Comparison of ENCODE assay signal across 16 mouse cellular contexts in the genomic region with DNA sequence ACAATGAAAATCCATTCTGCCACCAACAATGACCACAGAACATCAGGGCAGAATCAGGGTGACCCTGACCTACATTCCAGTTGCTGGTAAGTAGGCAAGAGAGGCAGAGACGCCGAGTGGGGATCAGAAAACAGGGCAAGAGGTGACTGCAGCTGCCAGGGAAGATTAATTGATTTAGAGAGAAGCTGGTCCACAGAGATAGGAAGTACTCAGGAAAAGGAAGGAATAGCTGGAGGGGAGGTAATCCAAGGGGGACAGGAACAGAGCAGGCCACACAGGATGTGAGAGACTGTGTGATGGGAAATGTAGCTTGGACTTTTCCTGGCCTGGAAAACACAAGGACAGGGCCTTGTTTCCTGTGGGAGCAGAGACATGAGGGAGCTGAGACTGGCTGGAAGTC. TPM values are rescaled to one million over a fixed set of nuclear protein-coding genes. Genes with fewer than 3 reads are reported as not detected.
A peak's percentile ranks its signal among the peaks of the same experiment; 100 is the strongest.
DNase-seq lines count a peak whose midpoint lies in the region; ATAC-seq lines count a peak whose summit lies in the region.
"Had no signal": no experiment of that assay in that cellular context is flagged by ENCODE, and none has a peak within 500 bp of the region (broad histone marks: within the 10 kb centered on the region; RNA-seq: fewer than 3 reads in every experiment).

No protein-coding gene starts in this region.

- WGBS in liver, embryonic 15.5 days (ENCODE audit: insufficient replicate concordance) = 37% methylated on average over 2 of the region's 2 CpGs
- 44% methylated on average over 2 of the region's 2 CpGs for WGBS in liver, embryonic 11.5 days
- 45% methylated on average over 2 of the region's 2 CpGs for WGBS in heart, embryonic 14.5 days
- 32% methylated on average over 2 of the region's 2 CpGs for WGBS in lung, embryonic 16.5 days

- H3K27ac ChIP-seq in liver, embryonic 15.5 days (replicated peaks) = no peak overlapping the region
- H3K27ac ChIP-seq in liver, embryonic 11.5 days (ENCODE audit: low read depth, low read length) = no peak overlapping the region
- peak overlapping the region; percentile 29 to 48; a peak in 2 of 4 replicates for H3K27ac ChIP-seq in heart, embryonic 14.5 days (replicated peaks in 1 of 2; ENCODE audit: control insufficient read depth in 1 of 2, insufficient read depth in 1 of 2, low read depth in 2 of 2, low read length in 2 of 2)
- H3K27ac ChIP-seq in lung, embryonic 16.5 days (ENCODE audit: low read length) = no peak overlapping the region
- H3K27ac ChIP-seq: hindbrain, embryonic 12.5 days; left cerebral cortex, adult 2 months; limb, embryonic 15.5 days; midbrain, embryonic 12.5 days; neural tube, embryonic 12.5 days had no signal

- no peaks in the 10 kb centered on the region for H3K9me3 ChIP-seq in liver, embryonic 15.5 days (replicated peaks)
- no peaks in the 10 kb centered on the region for H3K9me3 ChIP-seq in liver, embryonic 11.5 days (ENCODE audit: control insufficient read depth, low read length)
- H3K9me3 ChIP-seq in heart, embryonic 14.5 days (ENCODE audit: control insufficient read depth, low read length) = no peaks in the 10 kb centered on the region
- no peaks in the 10 kb centered on the region for H3K9me3 ChIP-seq in lung, embryonic 16.5 days (ENCODE audit: control insufficient read depth, low read length)
- H3K9me3 ChIP-seq: hindbrain, embryonic 12.5 days; limb, embryonic 15.5 days; midbrain, embryonic 12.5 days; neural tube, embryonic 12.5 days had no signal

- peak; percentile 60; the same call in 1 of the 2 replicates for ATAC-seq in liver, embryonic 15.5 days (ENCODE audit: insufficient read depth)
- ATAC-seq in liver, embryonic 11.5 days (replicated peaks; ENCODE audit: low FRiP score) = no peak
- ATAC-seq in heart, embryonic 14.5 days (ENCODE audit: insufficient number of reproducible peaks, insufficient read depth, low FRiP score, low read depth) = 0 out of 2 replicates have a peak, but pooled peaks have one; percentile 11
- peak; percentile 82 for ATAC-seq in lung, embryonic 16.5 days (ENCODE audit: low read depth)
- ATAC-seq in erythroid progenitor cell, adult 5-6 weeks (replicated peaks; ENCODE audit: low FRiP score, poor library complexity, severe bottlenecking) = no peak

- H3K36me3 ChIP-seq in liver, embryonic 15.5 days (replicated peaks) = no peaks in the 10 kb centered on the region
- no peaks in the 10 kb centered on the region for H3K36me3 ChIP-seq in liver, embryonic 11.5 days (ENCODE audit: control insufficient read depth, insufficient read depth, low read length)
- H3K36me3 ChIP-seq in heart, embryonic 14.5 days (ENCODE audit: control insufficient read depth, insufficient read depth, low read length) = no peaks in the 10 kb centered on the region
- H3K36me3 ChIP-seq in lung, embryonic 16.5 days (ENCODE audit: control insufficient read depth, insufficient read depth, low read length) = no peaks in the 10 kb centered on the region
- H3K36me3 ChIP-seq: hindbrain, embryonic 12.5 days; limb, embryonic 15.5 days; midbrain, embryonic 12.5 days; neural tube, embryonic 12.5 days had no signal

- no peak overlapping the region for H3K9ac ChIP-seq in liver, embryonic 15.5 days
- H3K9ac ChIP-seq in liver, embryonic 11.5 days (ENCODE audit: low read depth, low read length) = no peak overlapping the region
- no peak overlapping the region for H3K9ac ChIP-seq in heart, embryonic 14.5 days (ENCODE audit: low read length)
- H3K9ac ChIP-seq in lung, embryonic 16.5 days (ENCODE audit: low read length) = no peak overlapping the region
- H3K9ac ChIP-seq: hindbrain, embryonic 12.5 days; limb, embryonic 15.5 days; midbrain, embryonic 12.5 days; neural tube, embryonic 12.5 days had no signal

- H3K4me3 ChIP-seq in liver, embryonic 15.5 days (replicated peaks) = no peak overlapping the region
- no peak overlapping the region for H3K4me3 ChIP-seq in liver, embryonic 11.5 days (ENCODE audit: low read depth, low read length)
- no peak overlapping the region for H3K4me3 ChIP-seq in heart, embryonic 14.5 days (ENCODE audit: control insufficient read depth in 1 of 2, insufficient read depth in 1 of 2, low read depth in 1 of 2, low read length in 2 of 2)
- no peak overlapping the region for H3K4me3 ChIP-seq in lung, embryonic 16.5 days (ENCODE audit: low read length)
- H3K4me3 ChIP-seq: erythroblast, embryonic 14.5 days; hindbrain, embryonic 12.5 days; left cerebral cortex, adult 2 months; limb, embryonic 15.5 days; midbrain, embryonic 12.5 days; neural tube, embryonic 12.5 days had no signal

- H3K27me3 ChIP-seq in liver, embryonic 15.5 days = no peaks in the 10 kb centered on the region; the same call in 1 of the 2 replicates
- H3K27me3 ChIP-seq in liver, embryonic 11.5 days (replicated peaks; ENCODE audit: control insufficient read depth, insufficient read depth, low read length) = no peaks in the 10 kb centered on the region
- no peaks in the 10 kb centered on the region for H3K27me3 ChIP-seq in heart, embryonic 14.5 days (ENCODE audit: control insufficient read depth, insufficient read depth, low read length)
- no peaks in the 10 kb centered on the region for H3K27me3 ChIP-seq in lung, embryonic 16.5 days (ENCODE audit: control insufficient read depth, insufficient read depth, low read depth, low read length)
- H3K27me3 ChIP-seq: hindbrain, embryonic 12.5 days; limb, embryonic 15.5 days; midbrain, embryonic 12.5 days; neural tube, embryonic 12.5 days had no signal

- no peak overlapping the region for H3K4me2 ChIP-seq in liver, embryonic 15.5 days
- H3K4me2 ChIP-seq in liver, embryonic 11.5 days = no peak overlapping the region
- no peak overlapping the region for H3K4me2 ChIP-seq in heart, embryonic 14.5 days (ENCODE audit: low read length)
- no peak overlapping the region for H3K4me2 ChIP-seq in lung, embryonic 16.5 days (ENCODE audit: low read depth, low read length)
- H3K4me2 ChIP-seq: hindbrain, embryonic 12.5 days; limb, embryonic 15.5 days; midbrain, embryonic 12.5 days; neural tube, embryonic 12.5 days had no signal

- 0 out of 2 replicates have a peak, but pooled peaks cover 6% of the 10 kb centered on the region for H3K4me1 ChIP-seq in liver, embryonic 15.5 days (replicated peaks)
- H3K4me1 ChIP-seq in liver, embryonic 11.5 days (replicated peaks; ENCODE audit: control insufficient read depth, insufficient read depth, low read length) = no peaks in the 10 kb centered on the region; the same call in 1 of the 2 replicates
- H3K4me1 ChIP-seq in heart, embryonic 14.5 days (ENCODE audit: control insufficient read depth in 2 of 2, insufficient read depth in 2 of 2, low read length in 2 of 2) = peaks cover 0 to 2% of the 10 kb centered on the region in 2 experiments; a peak in 1 of 4 replicates
- peaks cover 7% of the 10 kb centered on the region; the same call in 1 of the 2 replicates for H3K4me1 ChIP-seq in lung, embryonic 16.5 days (replicated peaks; ENCODE audit: control insufficient read depth, insufficient read depth, low read length)
- H3K4me1 ChIP-seq: hindbrain, embryonic 12.5 days; midbrain, embryonic 12.5 days; neural tube, embryonic 12.5 days had no signal

- DNase-seq in embryo, embryonic 10 days (ENCODE audit: low spot score) = peak; percentile 6
- no peak for DNase-seq in embryo, embryonic 11 days
- no peak for DNase-seq in liver, embryonic 11.5 days (ENCODE audit: low spot score)
- DNase-seq in cerebellum, postnatal 14 days = no peak
- DNase-seq: right cerebral cortex, postnatal 14 days; thymus, postnatal 4 days had no signal

RNA-seq across cellular contexts. Expression of gene Galnt18, which starts 52.8 kb away (rescaled TPM):
- 1.5 and 2.1 TPM in 2 replicates for polyA plus RNA-seq in liver, embryonic 15.5 days (2015; fragmentation: Nextera tagmentation; extraction: Ambion mirVana)
- 2.7 and 3.1 TPM in 2 replicates for polyA plus RNA-seq in liver, embryonic 11.5 days (2014; fragmentation: Nextera tagmentation; extraction: Ambion mirVana)
- 13.1 and 13.6 TPM in 2 replicates for polyA plus RNA-seq in heart, embryonic 14.5 days (2014; fragmentation: Nextera tagmentation; extraction: Ambion mirVana)
- polyA plus RNA-seq in lung, embryonic 16.5 days (2015; fragmentation: Nextera tagmentation; extraction: Ambion mirVana) = 48.0 and 56.5 TPM in 2 replicates
- not detected in 2 replicates for total RNA-seq in erythroid progenitor cell, adult 5-6 weeks (2015; ENCODE audit: low replicate concordance)
- total RNA-seq in erythroid progenitor cell, adult 5-6 weeks (2017; ENCODE audit: low replicate concordance) = not detected in 2 replicates
- polyA plus RNA-seq: erythroblast, embryonic 14.5 days had no signal

Comparison
In these comparisons a context has a peak if more than half of its experiments do, and no peak if none do; other contexts are left out.
1. ATAC-seq: peak in liver, embryonic 15.5 days (single experiment), heart, embryonic 14.5 days (single experiment) and lung, embryonic 16.5 days (single experiment); none in liver, embryonic 11.5 days (single experiment) and erythroid progenitor cell, adult 5-6 weeks (single experiment).
2. H3K27ac ChIP-seq: peak in heart, embryonic 14.5 days (2 of 2); none in liver, embryonic 15.5 days (single experiment), liver, embryonic 11.5 days (single experiment) and lung, embryonic 16.5 days (single experiment).